Comparison of ENCODE assay signal across 8 mouse cellular contexts in genomic region chr2:20666051-20666478, GRCm38 (mm10).
DNase-seq lines count a peak whose midpoint lies in the region; ATAC-seq and TF ChIP-seq lines count a peak whose summit lies in the region.

No protein-coding gene starts in this region.

- peak; percentile 51; the same call in 1 of the 2 replicates for ATAC-seq in embryonic facial prominence, embryonic 15.5 days (ENCODE audit: insufficient number of reproducible peaks, low FRiP score, low TSS enrichment, low read depth)
- ATAC-seq in hindbrain, embryonic 12.5 days (ENCODE audit: low FRiP score): peak; percentile 79; the same call in 1 of the 2 replicates
- ATAC-seq in midbrain, postnatal 0 days (ENCODE audit: low FRiP score): peak; percentile 49; the same call in 1 of the 2 replicates

- 18% methylated on average over 2 of the region's 2 CpGs for WGBS in embryonic facial prominence, embryonic 15.5 days
- 38% methylated on average over 2 of the region's 2 CpGs for WGBS in hindbrain, embryonic 12.5 days
- WGBS in limb, embryonic 10.5 days: 46% methylated on average over 2 of the region's 2 CpGs
- WGBS in midbrain, postnatal 0 days: 38% methylated on average over 2 of the region's 2 CpGs

- peak; percentile 45 for DNase-seq in gastrocnemius, adult 2 months
- no peak for DNase-seq in gastrocnemius, postnatal 36 days
- peak; percentile 2 for DNase-seq in adipocyte (ENCODE audit: low spot score)
- peak; percentile 59 for DNase-seq in limb, embryonic 10.5 days (ENCODE audit: low spot score)
- DNase-seq in midbrain, postnatal 0 days (ENCODE audit: low spot score): peak; percentile 59
- no peak for DNase-seq in spleen, postnatal 10 days (ENCODE audit: low spot score in 2 of 2)

- intact Hi-C loops in gastrocnemius, adult 2 months (cut with DNase I): loop anchor here (1.0 kb wide), 1 partner anchor 147 kb away; no protein-coding TSS in a partner anchor
- intact Hi-C loops in gastrocnemius, postnatal 36 days (cut with DNase I): loop anchor here (2.0 kb wide), 1 partner anchor 147 kb away; no protein-coding TSS in a partner anchor

- peak; percentile 84 for TF ChIP-seq CTCF in gastrocnemius, adult 2 months (IDR thresholded peaks at IDR 0.05)
- TF ChIP-seq CTCF in midbrain, postnatal 0 days (IDR thresholded peaks at IDR 0.05): peak; percentile 79

- H3K4me3 ChIP-seq in gastrocnemius, adult 2 months: no peak overlapping the region
- H3K4me3 ChIP-seq in embryonic facial prominence, embryonic 15.5 days (replicated peaks): no peak overlapping the region
- no peak overlapping the region for H3K4me3 ChIP-seq in hindbrain, embryonic 12.5 days
- no peak overlapping the region for H3K4me3 ChIP-seq in limb, embryonic 10.5 days
- H3K4me3 ChIP-seq in midbrain, postnatal 0 days (ENCODE audit: low read depth, low read length): no peak overlapping the region

- 0 out of 2 replicates have a peak, but pooled peaks cover 2% of the 10 kb centered on the region for H3K36me3 ChIP-seq in embryonic facial prominence, embryonic 15.5 days
- H3K36me3 ChIP-seq in hindbrain, embryonic 12.5 days: no peaks in the 10 kb centered on the region
- no peaks in the 10 kb centered on the region for H3K36me3 ChIP-seq in limb, embryonic 10.5 days
- H3K36me3 ChIP-seq in midbrain, postnatal 0 days (ENCODE audit: insufficient read depth, low read length): no peaks in the 10 kb centered on the region

- H3K27me3 ChIP-seq in embryonic facial prominence, embryonic 15.5 days: no peaks in the 10 kb centered on the region
- no peaks in the 10 kb centered on the region for H3K27me3 ChIP-seq in hindbrain, embryonic 12.5 days
- no peaks in the 10 kb centered on the region for H3K27me3 ChIP-seq in limb, embryonic 10.5 days (ENCODE audit: low read depth, poor library complexity, severe bottlenecking)
- H3K27me3 ChIP-seq in midbrain, postnatal 0 days (ENCODE audit: insufficient read depth, low read length): no peaks in the 10 kb centered on the region

- H3K9me3 ChIP-seq in embryonic facial prominence, embryonic 15.5 days (replicated peaks): no peaks in the 10 kb centered on the region
- no peaks in the 10 kb centered on the region for H3K9me3 ChIP-seq in hindbrain, embryonic 12.5 days (replicated peaks)
- H3K9me3 ChIP-seq in limb, embryonic 10.5 days (replicated peaks): no peaks in the 10 kb centered on the region
- H3K9me3 ChIP-seq in midbrain, postnatal 0 days (ENCODE audit: low read length): no peaks in the 10 kb centered on the region

- no peak overlapping the region for H3K4me2 ChIP-seq in embryonic facial prominence, embryonic 15.5 days (replicated peaks)
- no peak overlapping the region for H3K4me2 ChIP-seq in hindbrain, embryonic 12.5 days (replicated peaks)
- H3K4me2 ChIP-seq in midbrain, postnatal 0 days (ENCODE audit: low read depth, low read length, poor library complexity, severe bottlenecking): no peak overlapping the region

- H3K4me1 ChIP-seq in embryonic facial prominence, embryonic 15.5 days: no peaks in the 10 kb centered on the region
- 0 out of 2 replicates have a peak, but pooled peaks cover 3% of the 10 kb centered on the region for H3K4me1 ChIP-seq in hindbrain, embryonic 12.5 days
- H3K4me1 ChIP-seq in limb, embryonic 10.5 days: peaks cover 5% of the 10 kb centered on the region; the same call in 1 of the 2 replicates
- no peaks in the 10 kb centered on the region for H3K4me1 ChIP-seq in midbrain, postnatal 0 days (ENCODE audit: insufficient read depth, low read length)

- no peak overlapping the region for H3K9ac ChIP-seq in embryonic facial prominence, embryonic 15.5 days
- H3K9ac ChIP-seq in hindbrain, embryonic 12.5 days: no peak overlapping the region
- no peak overlapping the region for H3K9ac ChIP-seq in midbrain, postnatal 0 days (replicated peaks; ENCODE audit: low read length, poor library complexity, severe bottlenecking)

- H3K27ac ChIP-seq in gastrocnemius, adult 2 months: 0 out of 2 replicates have a peak overlapping the region, but pooled peaks have one; percentile 13
- H3K27ac ChIP-seq in embryonic facial prominence, embryonic 15.5 days (replicated peaks): no peak overlapping the region
- H3K27ac ChIP-seq in hindbrain, embryonic 12.5 days: no peak overlapping the region
- no peak overlapping the region for H3K27ac ChIP-seq in limb, embryonic 10.5 days
- H3K27ac ChIP-seq in midbrain, postnatal 0 days (ENCODE audit: low read depth, low read length): no peak overlapping the region

Comparison
In these comparisons a context has a peak if more than half of its experiments do, and no peak if none do; other contexts are left out.
1. DNase-seq: peak in gastrocnemius, adult 2 months (single experiment), adipocyte (single experiment), limb, embryonic 10.5 days (single experiment) and midbrain, postnatal 0 days (single experiment); none in gastrocnemius, postnatal 36 days (0 of 2) and spleen, postnatal 10 days (0 of 2).
2. Peak in every context shown above with its lines, with median percentiles within 50 percentile points of each other: ATAC-seq.